Mouse (Mus musculus): ENCODE measurements at regions not wholly inside any gene's neighbourhood (a gene's known extent, or its start where the extent isn't known, plus 50 kb on each side); places are given as distances from the start of the nearest gene placed in this dataset.

GRCm38 (mm10) chr7:72716051-72716450 is 409.6 kb upstream of the Mctp2 start:
- in situ Hi-C loops (cut with MboI; ENCODE audit: low sequenced_read_pairs), result no loop called here

- in situ Hi-C loops (cut with MboI; ENCODE audit: low sequenced_read_pairs), result no loop called here
Observed at GRCm38 (mm10) chr7:72726214-72726854, 419.9 kb upstream of the Mctp2 start.

GRCm38 (mm10) chr7:72737792-72738191 is 431.4 kb upstream of the Mctp2 start:
- in situ Hi-C loops (cut with MboI; ENCODE audit: low sequenced_read_pairs), result no loop called here

GRCm38 (mm10) chr7:72738324-72738944 is 432.0 kb upstream of the Mctp2 start:
- in situ Hi-C loops (cut with MboI; ENCODE audit: low sequenced_read_pairs), result no loop called here

- in situ Hi-C loops (cut with MboI; ENCODE audit: low sequenced_read_pairs), result no loop called here
Observed at GRCm38 (mm10) chr7:72742376-72742775, 436.0 kb upstream of the Mctp2 start.

- in situ Hi-C loops (cut with MboI; ENCODE audit: low sequenced_read_pairs), result no loop called here
Observed at GRCm38 (mm10) chr7:72751501-72751917, 445.1 kb upstream of the Mctp2 start.

GRCm38 (mm10) chr7:72753053-72753559 is 446.7 kb upstream of the Mctp2 start:
- in situ Hi-C loops (cut with MboI; ENCODE audit: low sequenced_read_pairs), result no loop called here

GRCm38 (mm10) chr7:72762711-72763110 is 456.3 kb upstream of the Mctp2 start:
- in situ Hi-C loops (cut with MboI; ENCODE audit: low sequenced_read_pairs), result no loop called here

GRCm38 (mm10) chr7:72768705-72769104 is 462.3 kb upstream of the Mctp2 start:
- in situ Hi-C loops (cut with MboI; ENCODE audit: low sequenced_read_pairs), result no loop called here

- in situ Hi-C loops (cut with MboI; ENCODE audit: low sequenced_read_pairs), result no loop called here
Observed at GRCm38 (mm10) chr7:72774031-72774770, 467.8 kb upstream of the Mctp2 start.

GRCm38 (mm10) chr7:72774771-72775119 is 468.3 kb upstream of the Mctp2 start:
- in situ Hi-C loops (cut with MboI; ENCODE audit: low sequenced_read_pairs), result no loop called here

GRCm38 (mm10) chr7:72787306-72787705 is 480.9 kb upstream of the Mctp2 start:
- in situ Hi-C loops (cut with MboI; ENCODE audit: low sequenced_read_pairs), result no loop called here

- in situ Hi-C loops (cut with MboI; ENCODE audit: low sequenced_read_pairs), result no loop called here
Observed at GRCm38 (mm10) chr7:72788261-72788660, 481.9 kb upstream of the Mctp2 start.

- in situ Hi-C loops (cut with MboI; ENCODE audit: low sequenced_read_pairs), result no loop called here
Observed at GRCm38 (mm10) chr7:72822142-72822541, 515.7 kb upstream of the Mctp2 start.

GRCm38 (mm10) chr7:72826597-72826996 is 520.2 kb upstream of the Mctp2 start:
- in situ Hi-C loops (cut with MboI; ENCODE audit: low sequenced_read_pairs), result no loop called here

GRCm38 (mm10) chr7:72835423-72835822 is 529.0 kb upstream of the Mctp2 start:
- in situ Hi-C loops (cut with MboI; ENCODE audit: low sequenced_read_pairs), result no loop called here

GRCm38 (mm10) chr7:72836026-72836425 is 529.6 kb upstream of the Mctp2 start:
- in situ Hi-C loops (cut with MboI; ENCODE audit: low sequenced_read_pairs), result no loop called here

- in situ Hi-C loops (cut with MboI; ENCODE audit: low sequenced_read_pairs), result no loop called here
Observed at GRCm38 (mm10) chr7:72836457-72836985, 530.1 kb upstream of the Mctp2 start.

GRCm38 (mm10) chr7:72837992-72838655 is 531.7 kb upstream of the Mctp2 start:
- in situ Hi-C loops (cut with MboI; ENCODE audit: low sequenced_read_pairs), result no loop called here

- in situ Hi-C loops (cut with MboI; ENCODE audit: low sequenced_read_pairs), result no loop called here
Observed at GRCm38 (mm10) chr7:72851346-72851745, 524.0 kb upstream of the Rgma start.

GRCm38 (mm10) chr7:72854501-72855002 is 520.8 kb upstream of the Rgma start:
- in situ Hi-C loops (cut with MboI; ENCODE audit: low sequenced_read_pairs), result no loop called here

All from CH12F3 (cell line).